11 mouse cellular contexts compared by ENCODE assay signal in the genomic region with DNA sequence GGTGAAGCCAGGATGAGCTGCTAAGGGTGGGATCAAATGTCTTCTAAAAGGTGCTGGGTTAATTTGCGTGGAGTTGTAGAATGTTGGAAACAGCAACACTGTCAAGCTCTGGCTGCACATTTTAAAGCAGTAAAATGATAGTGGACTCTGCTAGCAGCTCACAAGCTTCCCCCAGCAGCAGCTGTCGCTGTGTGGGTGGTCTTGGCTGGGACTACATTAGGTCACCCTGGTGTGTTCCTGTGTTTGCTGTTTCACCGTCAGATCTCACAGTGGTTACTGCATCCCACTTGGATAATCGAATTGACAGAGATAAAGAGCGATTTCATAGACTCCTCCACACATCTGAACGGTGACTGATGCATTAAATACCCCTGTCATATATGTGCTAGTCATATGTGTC.
DNase-seq lines count a peak whose midpoint lies in the region; ATAC-seq and TF ChIP-seq lines count a peak whose summit lies in the region.
"Had no signal": no experiment of that assay in that cellular context is flagged by ENCODE, and none has a peak within 500 bp of the region (broad histone marks: within the 10 kb centered on the region; RNA-seq: fewer than 3 reads in every experiment).

No protein-coding gene starts in this region.

- intact Hi-C loops in heart, postnatal 25 days (cut with DNase I): no loop called here

- peak; percentile 71; the same call in 1 of the 2 replicates for ATAC-seq in lung, embryonic 15.5 days (ENCODE audit: borderline replicate concordance, extremely low read depth, low FRiP score, low TSS enrichment)
- ATAC-seq in embryonic facial prominence, embryonic 12.5 days (ENCODE audit: insufficient number of reproducible peaks, insufficient read depth, low FRiP score, low TSS enrichment): 0 out of 2 replicates have a peak, but pooled peaks have one; percentile 56
- ATAC-seq in liver, postnatal 0 days: no peak

- peaks cover 37% of the 10 kb centered on the region for H3K4me1 ChIP-seq in lung, embryonic 15.5 days
- peaks cover 15% of the 10 kb centered on the region for H3K4me1 ChIP-seq in embryonic facial prominence, embryonic 12.5 days
- no peaks in the 10 kb centered on the region for H3K4me1 ChIP-seq in liver, postnatal 0 days (ENCODE audit: insufficient read depth)
- H3K4me1 ChIP-seq: neural tube, embryonic 12.5 days had no signal

- peak; percentile 27 to 40 for DNase-seq in heart, adult 18-20 months
- DNase-seq in heart, postnatal 25 days (ENCODE audit: low spot score): no peak
- DNase-seq in lung, postnatal 36 days: no peak
- DNase-seq in retina, postnatal 1 day: peak; percentile 84
- no peak for DNase-seq in liver, postnatal 0 days
- DNase-seq in cerebellum, adult 11 months: no peak

- H3K4me3 ChIP-seq in lung, embryonic 15.5 days: no peak overlapping the region
- H3K4me3 ChIP-seq in embryonic facial prominence, embryonic 12.5 days: no peak overlapping the region
- H3K4me3 ChIP-seq in liver, postnatal 0 days (ENCODE audit: low read depth, low read length): no peak overlapping the region
- H3K4me3 ChIP-seq: heart, embryonic 13.5 days; neural tube, embryonic 12.5 days had no signal

- no peak overlapping the region for H3K9ac ChIP-seq in lung, embryonic 15.5 days
- H3K9ac ChIP-seq in embryonic facial prominence, embryonic 12.5 days: no peak overlapping the region
- no peak overlapping the region for H3K9ac ChIP-seq in liver, postnatal 0 days (replicated peaks)
- H3K9ac ChIP-seq: heart, embryonic 13.5 days; liver, embryonic 14.5 days; neural tube, embryonic 12.5 days had no signal

- H3K9me3 ChIP-seq in lung, embryonic 15.5 days: no peaks in the 10 kb centered on the region
- H3K9me3 ChIP-seq in embryonic facial prominence, embryonic 12.5 days: no peaks in the 10 kb centered on the region
- no peaks in the 10 kb centered on the region for H3K9me3 ChIP-seq in liver, postnatal 0 days (ENCODE audit: low read length)
- H3K9me3 ChIP-seq: heart, embryonic 13.5 days; neural tube, embryonic 12.5 days had no signal

- H3K27me3 ChIP-seq in lung, embryonic 15.5 days: no peaks in the 10 kb centered on the region
- H3K27me3 ChIP-seq in embryonic facial prominence, embryonic 12.5 days: no peaks in the 10 kb centered on the region
- no peaks in the 10 kb centered on the region for H3K27me3 ChIP-seq in liver, postnatal 0 days (ENCODE audit: insufficient read depth, low read length)
- H3K27me3 ChIP-seq: heart, embryonic 13.5 days; neural tube, embryonic 12.5 days had no signal

- peak overlapping the region; percentile 54; the same call in 1 of the 2 replicates for H3K27ac ChIP-seq in lung, embryonic 15.5 days
- H3K27ac ChIP-seq in embryonic facial prominence, embryonic 12.5 days: no peak overlapping the region
- no peak overlapping the region for H3K27ac ChIP-seq in liver, postnatal 0 days (ENCODE audit: low read depth)
- H3K27ac ChIP-seq: heart, embryonic 13.5 days; liver, embryonic 14.5 days; neural tube, embryonic 12.5 days had no signal

- H3K4me2 ChIP-seq in lung, embryonic 15.5 days: no peak overlapping the region
- H3K4me2 ChIP-seq in embryonic facial prominence, embryonic 12.5 days (replicated peaks): no peak overlapping the region
- H3K4me2 ChIP-seq in liver, postnatal 0 days (ENCODE audit: low read depth, low read length): no peak overlapping the region
- H3K4me2 ChIP-seq: heart, embryonic 13.5 days; neural tube, embryonic 12.5 days had no signal

- WGBS in lung, embryonic 15.5 days: 27% methylated on average over 6 of the region's 6 CpGs
- 44% methylated on average over 6 of the region's 6 CpGs for WGBS in embryonic facial prominence, embryonic 12.5 days
- whole genome bisulfite sequencing in liver, postnatal 0 days (ENCODE audit: insufficient replicate concordance): 49% methylated on average over 6 of the region's 6 CpGs

- no peak for TF ChIP-seq EP300 in liver, postnatal 0 days (IDR thresholded peaks at IDR 0.05; ENCODE audit: low read depth)

- H3K36me3 ChIP-seq in lung, embryonic 15.5 days: no peaks in the 10 kb centered on the region
- no peaks in the 10 kb centered on the region for H3K36me3 ChIP-seq in embryonic facial prominence, embryonic 12.5 days
- H3K36me3 ChIP-seq in liver, postnatal 0 days (replicated peaks; ENCODE audit: insufficient read depth, low read length): no peaks in the 10 kb centered on the region
- H3K36me3 ChIP-seq: heart, embryonic 13.5 days; neural tube, embryonic 12.5 days had no signal

- no peak for TF ChIP-seq CTCF in liver, postnatal 0 days (IDR thresholded peaks at IDR 0.05; ENCODE audit: low read depth)

Comparison
In these comparisons a context has a peak if more than half of its experiments do, and no peak if none do; other contexts are left out.
1. DNase-seq: peak in heart, adult 18-20 months (2 of 2) and retina, postnatal 1 day (single experiment); none in heart, postnatal 25 days (single experiment), lung, postnatal 36 days (single experiment), liver, postnatal 0 days (single experiment) and cerebellum, adult 11 months (single experiment).